Mouse (Mus musculus): ENCODE measurements around the gene Lypd6b. TPM values are rescaled to one million over a fixed set of nuclear protein-coding genes. Genes with fewer than 3 reads are reported as not detected.

Lypd6b gene
- polyA plus RNA-seq, 1 experiment from 2014 or later: 2.6 TPM

DNA sequence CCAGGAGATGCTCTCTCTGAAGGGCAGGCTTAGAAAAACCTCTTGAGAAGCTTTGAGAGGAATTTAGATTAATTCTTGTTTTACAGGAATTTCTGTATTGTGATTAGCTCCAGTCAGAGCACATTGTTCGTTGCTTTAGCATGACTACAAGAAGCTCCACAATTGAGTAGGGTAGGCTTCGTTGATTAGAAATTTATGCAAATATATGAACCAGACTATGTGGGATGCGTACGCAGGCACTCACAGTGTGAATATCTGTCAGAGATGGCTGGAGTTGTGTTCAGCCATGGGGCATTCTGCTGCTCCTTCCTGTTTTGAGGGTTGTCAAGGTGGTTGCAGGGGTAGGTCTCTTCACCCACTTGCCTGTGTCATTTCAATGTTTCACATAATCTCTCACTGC lies 100.9 kb downstream of the Lypd6b start:
- Histone ChIP-seq H3K9ac (ENCODE audit: low read depth, low read length) (no peak overlapping the region), H3K36me3 (ENCODE audit: control insufficient read depth, insufficient read depth, low read length) (no peaks in the 10 kb centered on the region), H3K4me3 (ENCODE audit: low read length) (no peak overlapping the region), H3K4me2 (ENCODE audit: low read depth, low read length) (no peak overlapping the region), H3K27me3 (replicated peaks; ENCODE audit: control insufficient read depth, insufficient read depth, low read length) (no peaks in the 10 kb centered on the region), H3K4me1 (ENCODE audit: control insufficient read depth, insufficient read depth, low read length) (no peaks in the 10 kb centered on the region), H3K27ac (ENCODE audit: low read length) (no peak overlapping the region), H3K9me3 (ENCODE audit: control insufficient read depth, low read length) (no peaks in the 10 kb centered on the region)
- ATAC-seq: no peak
- whole genome bisulfite sequencing: 72% methylated on average over 4 of the region's 4 CpGs

DNA sequence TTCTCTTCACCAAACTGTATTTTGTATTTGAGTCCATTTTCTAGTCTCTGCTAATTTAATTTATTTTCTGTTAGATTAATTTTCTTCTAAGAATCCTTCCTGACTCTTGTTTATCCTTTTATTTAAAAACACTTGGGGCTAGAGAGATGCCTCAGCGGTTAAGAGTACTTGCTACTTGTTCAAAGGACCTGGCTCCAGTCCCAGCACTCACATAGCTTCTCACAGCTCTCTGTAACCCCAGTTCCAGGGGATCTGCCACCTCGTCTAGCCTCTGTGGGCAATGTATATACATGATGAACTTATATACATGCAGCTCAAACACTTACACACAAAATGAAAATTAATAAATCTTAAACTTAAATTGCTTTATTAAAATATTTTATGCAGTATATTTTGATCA lies 103.2 kb downstream of the Lypd6b start:
- H3K4me2 ChIP-seq (ENCODE audit: low read depth, low read length): no peak overlapping the region
- no peaks in the 10 kb centered on the region for H3K9me3 ChIP-seq (ENCODE audit: control insufficient read depth, low read length)
- H3K36me3 ChIP-seq (ENCODE audit: control insufficient read depth, insufficient read depth, low read length): no peaks in the 10 kb centered on the region
- no peak overlapping the region for H3K4me3 ChIP-seq (ENCODE audit: low read length)
- no peak overlapping the region for H3K9ac ChIP-seq (ENCODE audit: low read depth, low read length)
- no peak for ATAC-seq
- WGBS: 44% methylated on average over 2 of the region's 2 CpGs
- H3K27ac ChIP-seq (ENCODE audit: low read length): no peak overlapping the region
- H3K27me3 ChIP-seq (replicated peaks; ENCODE audit: control insufficient read depth, insufficient read depth, low read length): no peaks in the 10 kb centered on the region
- H3K4me1 ChIP-seq (ENCODE audit: control insufficient read depth, insufficient read depth, low read length): no peaks in the 10 kb centered on the region

DNA sequence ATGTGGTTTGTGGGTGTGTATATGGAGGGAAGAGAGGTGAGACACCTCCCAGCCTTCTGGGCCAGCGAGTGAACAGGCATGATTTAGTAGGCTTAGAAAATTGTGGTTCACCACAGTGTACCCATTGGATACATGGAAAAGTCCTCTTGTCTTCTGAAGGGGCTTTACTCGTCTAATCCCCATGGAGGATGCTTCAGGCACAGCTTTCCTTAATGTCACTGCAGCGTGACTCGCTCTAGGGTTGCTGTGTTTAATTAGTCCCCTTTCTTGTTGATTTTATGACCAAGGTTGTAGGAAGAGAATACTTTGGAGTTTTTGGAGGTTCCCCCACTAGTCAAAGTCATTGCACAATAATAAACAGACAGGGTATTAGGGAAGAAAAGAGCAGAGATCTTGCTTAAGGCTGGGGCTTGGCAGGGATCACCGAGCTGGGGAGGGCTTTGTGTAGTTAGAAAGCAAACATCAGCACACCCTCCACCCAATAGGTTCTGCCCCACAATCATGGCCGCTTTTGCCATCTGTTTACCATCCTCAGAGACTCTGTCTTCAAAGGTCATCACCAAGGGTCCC lies 122.4 kb downstream of the Lypd6b start:
- Histone ChIP-seq H3K4me3 (ENCODE audit: low read length) (no peak overlapping the region), H3K4me2 (ENCODE audit: low read depth, low read length) (no peak overlapping the region), H3K9me3 (ENCODE audit: control insufficient read depth, low read length) (no peaks in the 10 kb centered on the region), H3K27ac (ENCODE audit: low read length) (no peak overlapping the region), H3K9ac (ENCODE audit: low read depth, low read length) (no peak overlapping the region), H3K27me3 (replicated peaks; ENCODE audit: control insufficient read depth, insufficient read depth, low read length) (no peaks in the 10 kb centered on the region), H3K4me1 (ENCODE audit: control insufficient read depth, insufficient read depth, low read length) (no peaks in the 10 kb centered on the region), H3K36me3 (ENCODE audit: control insufficient read depth, insufficient read depth, low read length) (no peaks in the 10 kb centered on the region)
- 72% methylated on average over 6 of the region's 6 CpGs for WGBS
- ATAC-seq: no peak

DNA sequence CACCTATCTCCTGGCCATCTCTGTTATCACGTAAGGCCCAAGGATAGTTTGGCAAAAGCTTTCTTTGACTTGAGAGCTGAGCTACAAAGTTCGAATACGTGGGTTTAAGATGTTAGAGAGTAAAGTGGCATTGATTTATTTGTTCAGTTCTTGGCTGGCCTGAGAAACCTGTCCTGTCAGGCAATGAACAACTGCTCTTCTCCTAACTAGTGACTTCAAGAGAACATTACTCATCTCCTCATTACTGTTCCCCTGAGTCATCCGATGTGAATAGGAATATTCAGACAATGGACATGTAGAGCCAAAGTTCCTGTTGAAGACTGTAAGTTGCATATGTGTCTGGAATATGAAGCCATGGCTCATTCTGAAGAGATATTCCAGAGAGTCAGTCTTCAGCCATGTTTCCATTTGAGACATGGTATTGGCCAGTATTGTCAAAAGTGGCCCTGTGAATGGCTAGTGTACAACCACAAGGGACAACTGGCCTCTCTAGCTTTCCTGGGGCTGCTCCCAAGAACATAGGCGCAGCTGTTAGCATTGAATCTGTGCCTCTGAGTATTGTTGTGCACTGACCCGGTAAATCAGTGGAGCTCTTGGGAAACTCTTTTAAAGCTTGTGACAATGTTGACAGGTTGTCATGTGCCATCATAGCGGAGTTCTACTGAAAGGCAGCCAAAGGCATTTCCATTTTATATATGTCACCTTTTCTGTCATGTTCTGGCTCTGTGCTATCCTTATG lies 124.0 kb downstream of the Lypd6b start:
- no peak for ATAC-seq
- Histone ChIP-seq H3K4me1 (ENCODE audit: control insufficient read depth, insufficient read depth, low read length) (no peaks in the 10 kb centered on the region), H3K36me3 (ENCODE audit: control insufficient read depth, insufficient read depth, low read length) (no peaks in the 10 kb centered on the region), H3K27ac (ENCODE audit: low read length) (no peak overlapping the region), H3K27me3 (replicated peaks; ENCODE audit: control insufficient read depth, insufficient read depth, low read length) (no peaks in the 10 kb centered on the region), H3K4me3 (ENCODE audit: low read length) (no peak overlapping the region), H3K9me3 (ENCODE audit: control insufficient read depth, low read length) (no peaks in the 10 kb centered on the region), H3K4me2 (ENCODE audit: low read depth, low read length) (no peak overlapping the region), H3K9ac (ENCODE audit: low read depth, low read length) (no peak overlapping the region)
- 76% methylated on average over 7 of the region's 7 CpGs for WGBS

DNA sequence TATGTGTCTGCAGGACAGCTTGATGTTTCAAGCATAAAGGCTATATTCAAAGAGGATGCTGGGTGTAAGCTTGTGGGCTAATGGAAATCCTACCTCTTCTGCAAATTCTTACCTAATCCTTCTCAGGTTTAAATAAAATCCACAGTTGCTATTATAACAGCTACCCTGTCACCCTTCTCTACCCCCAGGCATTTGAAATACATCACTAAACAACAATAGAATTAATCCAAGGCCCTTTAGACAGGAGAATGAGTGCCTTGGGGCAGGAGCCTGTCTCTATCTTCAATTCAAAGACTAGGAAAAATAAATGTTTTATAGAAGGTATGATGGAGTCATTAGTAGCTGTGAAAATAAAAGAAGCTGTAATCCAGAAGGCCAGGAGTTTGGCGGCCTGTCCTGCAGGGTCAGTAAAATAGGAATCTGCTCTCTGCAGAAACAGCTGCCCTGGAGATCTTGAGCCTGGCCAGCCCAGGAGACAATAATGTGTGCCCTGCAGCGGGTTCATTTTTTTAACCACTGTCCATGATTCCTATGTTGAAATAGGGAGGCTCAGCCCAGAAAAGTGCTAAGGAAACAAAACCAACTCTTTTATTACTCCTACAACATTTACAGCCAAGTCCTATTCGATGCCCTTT lies 124.9 kb downstream of the Lypd6b start:
- no peak for ATAC-seq
- Histone ChIP-seq H3K9me3 (ENCODE audit: control insufficient read depth, low read length) (no peaks in the 10 kb centered on the region), H3K4me1 (ENCODE audit: control insufficient read depth, insufficient read depth, low read length) (no peaks in the 10 kb centered on the region), H3K9ac (ENCODE audit: low read depth, low read length) (no peak overlapping the region), H3K27ac (ENCODE audit: low read length) (no peak overlapping the region), H3K4me2 (ENCODE audit: low read depth, low read length) (no peak overlapping the region), H3K4me3 (ENCODE audit: low read length) (no peak overlapping the region), H3K36me3 (ENCODE audit: control insufficient read depth, insufficient read depth, low read length) (no peaks in the 10 kb centered on the region), H3K27me3 (replicated peaks; ENCODE audit: control insufficient read depth, insufficient read depth, low read length) (no peaks in the 10 kb centered on the region)
- 65% methylated on average over 3 of the region's 3 CpGs for WGBS

DNA sequence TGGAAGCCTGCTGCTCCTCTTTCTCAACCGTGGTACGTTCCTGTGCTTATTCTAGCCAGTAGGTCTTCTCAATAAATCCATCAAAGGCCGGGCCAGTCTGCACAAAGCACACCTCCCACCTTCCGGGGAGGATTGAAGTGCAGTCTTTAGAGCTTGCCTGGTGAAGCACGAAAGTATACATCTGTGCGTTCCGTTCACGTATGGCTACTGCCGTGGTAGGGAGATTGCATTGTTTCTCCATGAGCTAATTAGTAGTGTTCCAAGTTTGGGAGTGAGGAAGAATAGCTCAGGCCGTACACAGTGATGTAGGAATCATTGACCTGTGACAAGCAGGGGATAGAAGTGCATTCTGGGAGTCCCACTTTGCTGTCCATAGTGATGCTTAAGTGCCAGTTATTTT lies 130.0 kb downstream of the Lypd6b start:
- no peak overlapping the region for H3K27ac ChIP-seq (ENCODE audit: low read length)

DNA sequence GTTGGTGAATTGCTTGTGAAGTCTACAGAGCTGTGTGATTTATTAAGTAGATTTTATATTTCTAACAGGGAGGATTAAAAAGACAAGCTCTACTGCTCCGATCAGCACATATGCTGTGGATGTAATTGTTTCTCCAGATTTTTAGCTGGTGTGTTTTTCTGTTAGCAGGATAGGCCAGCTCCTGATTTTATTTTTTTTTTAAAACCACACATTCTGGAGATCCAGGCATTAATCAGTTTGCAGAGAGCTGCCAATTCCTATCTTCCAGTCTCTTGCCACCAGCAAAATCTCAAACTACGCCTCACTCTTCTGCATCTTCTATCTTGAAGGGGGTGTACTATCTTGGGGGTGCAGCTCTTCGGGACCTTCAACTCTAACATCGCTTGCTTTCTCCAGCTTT lies 130.6 kb downstream of the Lypd6b start:
- no peak overlapping the region for H3K4me2 ChIP-seq (ENCODE audit: low read depth, low read length)
- no peak for ATAC-seq
- no peak overlapping the region for H3K9ac ChIP-seq (ENCODE audit: low read depth, low read length)
- WGBS: 57% methylated on average over 4 of the region's 4 CpGs
- H3K27ac ChIP-seq (ENCODE audit: low read length): no peak overlapping the region
- H3K9me3 ChIP-seq (ENCODE audit: control insufficient read depth, low read length): no peaks in the 10 kb centered on the region
- H3K36me3 ChIP-seq (ENCODE audit: control insufficient read depth, insufficient read depth, low read length): no peaks in the 10 kb centered on the region
- no peaks in the 10 kb centered on the region for H3K27me3 ChIP-seq (replicated peaks; ENCODE audit: control insufficient read depth, insufficient read depth, low read length)
- no peak overlapping the region for H3K4me3 ChIP-seq (ENCODE audit: low read length)
- no peaks in the 10 kb centered on the region for H3K4me1 ChIP-seq (ENCODE audit: control insufficient read depth, insufficient read depth, low read length)

More for the DNA sequence above, 130.0 kb downstream of the Lypd6b start:
- no peaks in the 10 kb centered on the region for H3K4me1 ChIP-seq (ENCODE audit: control insufficient read depth, insufficient read depth, low read length)
- H3K9ac ChIP-seq (ENCODE audit: low read depth, low read length): no peak overlapping the region
- H3K9me3 ChIP-seq (ENCODE audit: control insufficient read depth, low read length): no peaks in the 10 kb centered on the region
- no peak overlapping the region for H3K4me2 ChIP-seq (ENCODE audit: low read depth, low read length)
- WGBS: 49% methylated on average over 10 of the region's 10 CpGs
- no peak overlapping the region for H3K4me3 ChIP-seq (ENCODE audit: low read length)
- ATAC-seq: no peak
- H3K36me3 ChIP-seq (ENCODE audit: control insufficient read depth, insufficient read depth, low read length): no peaks in the 10 kb centered on the region
- no peaks in the 10 kb centered on the region for H3K27me3 ChIP-seq (replicated peaks; ENCODE audit: control insufficient read depth, insufficient read depth, low read length)

DNA sequence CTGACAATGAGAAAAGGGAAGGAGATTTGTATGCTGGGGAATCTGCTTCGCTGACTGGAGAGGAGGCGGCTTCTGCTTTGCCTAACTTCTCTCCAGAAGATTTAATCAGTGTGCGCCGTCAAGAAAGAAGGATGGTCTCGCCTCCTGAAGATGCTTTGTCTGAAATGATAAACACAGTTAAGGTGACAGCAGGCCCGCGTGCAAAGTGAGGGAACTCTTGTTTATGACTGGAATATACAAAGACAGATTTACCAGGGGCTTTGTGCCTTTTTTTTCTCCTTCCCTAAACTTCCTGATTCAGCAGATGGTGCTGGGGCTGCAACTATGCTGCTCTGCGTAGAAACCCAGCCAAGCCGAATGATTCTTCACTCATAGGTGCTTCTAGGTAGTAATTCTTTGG lies 131.2 kb downstream of the Lypd6b start:
- H3K9ac ChIP-seq (ENCODE audit: low read depth, low read length): no peak overlapping the region
- 32% methylated on average over 9 of the region's 9 CpGs for WGBS
- H3K27me3 ChIP-seq (replicated peaks; ENCODE audit: control insufficient read depth, insufficient read depth, low read length): no peaks in the 10 kb centered on the region
- no peaks in the 10 kb centered on the region for H3K4me1 ChIP-seq (ENCODE audit: control insufficient read depth, insufficient read depth, low read length)
- no peak for ATAC-seq
- H3K27ac ChIP-seq (ENCODE audit: low read length): no peak overlapping the region
- no peaks in the 10 kb centered on the region for H3K9me3 ChIP-seq (ENCODE audit: control insufficient read depth, low read length)
- H3K36me3 ChIP-seq (ENCODE audit: control insufficient read depth, insufficient read depth, low read length): no peaks in the 10 kb centered on the region
- H3K4me2 ChIP-seq (ENCODE audit: low read depth, low read length): no peak overlapping the region
- H3K4me3 ChIP-seq (ENCODE audit: low read length): no peak overlapping the region

DNA sequence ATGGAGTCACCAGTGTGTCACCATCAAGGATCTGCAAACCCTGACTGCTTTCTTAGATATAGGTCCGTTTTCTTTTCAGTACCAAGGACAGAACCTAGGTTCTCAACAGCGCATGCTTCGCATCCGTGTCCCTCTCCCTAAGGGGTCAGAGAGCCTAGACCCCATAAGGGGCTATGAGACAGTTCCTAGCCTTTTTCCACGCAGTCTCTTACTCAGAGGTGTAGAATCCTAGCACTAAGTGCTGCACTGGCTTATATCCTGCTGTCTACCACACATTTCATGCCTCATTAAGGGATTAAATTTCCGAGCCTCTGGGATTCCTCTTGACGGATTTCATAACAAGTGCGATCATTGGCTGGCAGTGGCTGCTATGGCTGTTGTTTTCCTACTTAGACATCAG lies 134.5 kb downstream of the Lypd6b start:
- H3K9ac ChIP-seq (ENCODE audit: low read depth, low read length): no peak overlapping the region
- no peak overlapping the region for H3K27ac ChIP-seq (ENCODE audit: low read length)
- 55% methylated on average over 8 of the region's 8 CpGs for WGBS
- H3K4me2 ChIP-seq (ENCODE audit: low read depth, low read length): no peak overlapping the region
- H3K9me3 ChIP-seq (ENCODE audit: control insufficient read depth, low read length): no peaks in the 10 kb centered on the region
- no peak for ATAC-seq
- no peaks in the 10 kb centered on the region for H3K36me3 ChIP-seq (ENCODE audit: control insufficient read depth, insufficient read depth, low read length)
- no peak overlapping the region for H3K4me3 ChIP-seq (ENCODE audit: low read length)
- no peaks in the 10 kb centered on the region for H3K27me3 ChIP-seq (replicated peaks; ENCODE audit: control insufficient read depth, insufficient read depth, low read length)
- H3K4me1 ChIP-seq (ENCODE audit: control insufficient read depth, insufficient read depth, low read length): no peaks in the 10 kb centered on the region

Data from intestine, embryonic 16.5 days (tissue).